Comparison of ENCODE assay signal across 8 mouse cellular contexts in the genomic region with DNA sequence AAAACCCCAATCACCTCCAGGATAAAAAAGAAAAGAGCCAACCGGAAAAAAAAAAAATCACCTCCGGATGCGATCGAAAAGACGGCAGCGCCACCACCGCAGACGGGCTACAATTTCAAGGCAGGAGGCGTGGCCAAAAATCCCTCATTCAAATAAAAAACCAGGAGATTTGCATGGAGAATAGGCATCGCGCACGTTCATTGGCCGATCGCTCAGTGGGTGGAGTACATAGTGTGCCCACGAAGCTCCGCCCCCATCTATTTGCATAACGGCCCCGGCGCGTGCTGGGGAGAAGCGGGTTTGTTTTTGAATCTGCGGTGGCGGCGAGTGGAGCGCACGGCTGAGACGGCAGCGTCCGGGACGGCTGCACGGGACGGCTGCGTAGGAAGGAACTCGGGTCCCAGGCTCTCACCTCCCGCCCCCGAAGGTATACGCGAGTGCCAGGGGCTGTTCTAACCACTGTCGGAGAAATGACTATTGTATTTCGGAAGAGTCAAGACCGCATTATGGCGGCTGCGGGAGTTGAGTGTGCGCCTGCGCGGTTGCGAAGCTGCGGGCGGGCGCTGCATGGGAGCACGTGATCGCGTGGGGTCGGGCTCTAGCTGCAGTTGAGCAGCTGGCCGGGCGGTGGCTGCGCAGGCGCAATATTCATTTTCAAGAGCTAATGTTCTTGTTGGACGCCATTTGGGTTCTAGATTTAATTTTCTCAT. TPM values are rescaled to one million over a fixed set of nuclear protein-coding genes. Genes with fewer than 3 reads are reported as not detected.
DNase-seq lines count a peak whose midpoint lies in the region; ATAC-seq lines count a peak whose summit lies in the region.

No protein-coding gene starts in this region.

- peak overlapping the region; percentile 98 for H3K27ac ChIP-seq in embryonic facial prominence, embryonic 10.5 days (replicated peaks)
- peak overlapping the region; percentile 98 for H3K27ac ChIP-seq in intestine, embryonic 16.5 days (ENCODE audit: low read length)

- peak; percentile 99 for ATAC-seq in intestine, embryonic 16.5 days

- WGBS in embryonic facial prominence, embryonic 10.5 days, result under 1% methylated on average over 59 of the region's 59 CpGs
- under 1% methylated on average over 59 of the region's 59 CpGs for WGBS in intestine, embryonic 16.5 days

- peak overlapping the region; percentile 79 for H3K9ac ChIP-seq in intestine, embryonic 16.5 days (ENCODE audit: low read depth, low read length)

- peaks cover 9% of the 10 kb centered on the region; the same call in 1 of the 2 replicates for H3K9me3 ChIP-seq in embryonic facial prominence, embryonic 10.5 days
- H3K9me3 ChIP-seq in intestine, embryonic 16.5 days (ENCODE audit: control insufficient read depth, low read length), result peaks cover 3% of the 10 kb centered on the region; the same call in 1 of the 2 replicates

- peak overlapping the region; percentile 43 for H3K4me2 ChIP-seq in intestine, embryonic 16.5 days (ENCODE audit: low read depth, low read length)

- intact Hi-C loops in left cerebral cortex, postnatal 25 days (cut with DNase I), result loop anchor here (1.0 to 2.0 kb wide), 3 partner anchors 32 to 96 kb away; no protein-coding TSS in a partner anchor

- DNase-seq in adrenal gland, postnatal 14 days, result peak; percentile 97
- DNase-seq in embryonic facial prominence, embryonic 10.5 days (ENCODE audit: low spot score), result peak; percentile 95
- peak; percentile 90 to 95 for DNase-seq in gastrocnemius, postnatal 4 days (ENCODE audit: low spot score in 2 of 2)
- DNase-seq in left cerebral cortex, postnatal 25 days (ENCODE audit: low spot score in 2 of 2), result peak; percentile 95 to 99
- peak; percentile 97 for DNase-seq in mesoderm, embryonic 11.5 days (ENCODE audit: low read depth, low spot score)
- peak; percentile 94 for DNase-seq in right cerebral cortex, postnatal 25 days
- DNase-seq in urinary bladder, postnatal 36 days (ENCODE audit: low spot score in 2 of 2), result peak; percentile 91 to 95

- peak overlapping the region; percentile 76 for H3K4me3 ChIP-seq in embryonic facial prominence, embryonic 10.5 days
- peak overlapping the region; percentile 75 for H3K4me3 ChIP-seq in intestine, embryonic 16.5 days (ENCODE audit: low read length)

- peaks cover 28% of the 10 kb centered on the region for H3K36me3 ChIP-seq in embryonic facial prominence, embryonic 10.5 days (replicated peaks)
- H3K36me3 ChIP-seq in intestine, embryonic 16.5 days (ENCODE audit: control insufficient read depth, insufficient read depth, low read length), result peaks cover 2% of the 10 kb centered on the region; the same call in 1 of the 2 replicates

- H3K27me3 ChIP-seq in embryonic facial prominence, embryonic 10.5 days (replicated peaks; ENCODE audit: low read depth, poor library complexity, severe bottlenecking), result no peaks in the 10 kb centered on the region
- no peaks in the 10 kb centered on the region for H3K27me3 ChIP-seq in intestine, embryonic 16.5 days (replicated peaks; ENCODE audit: control insufficient read depth, insufficient read depth, low read length)

- no peaks in the 10 kb centered on the region for H3K4me1 ChIP-seq in embryonic facial prominence, embryonic 10.5 days
- 0 out of 2 replicates have a peak, but pooled peaks cover 2% of the 10 kb centered on the region for H3K4me1 ChIP-seq in intestine, embryonic 16.5 days (ENCODE audit: control insufficient read depth, insufficient read depth, low read length)

RNA-seq across cellular contexts. Expression of a gene that starts 12.7 kb away (rescaled TPM):
- total RNA-seq in adrenal gland, postnatal 14 days (2021), result 82.0 and 103 TPM in 2 replicates
- polyA plus RNA-seq in embryonic facial prominence, embryonic 10.5 days (2016; fragmentation: Nextera tagmentation; extraction: Ambion mirVana), result 48.0 and 50.9 TPM in 2 replicates
- 100 to 1,000 TPM in 1 of 2 experiments, 10 to 100 TPM in 1; 85.1 to 102 TPM for total RNA-seq in gastrocnemius, postnatal 4 days (2021)
- polyA plus RNA-seq in intestine, embryonic 16.5 days (2015; fragmentation: Nextera tagmentation; extraction: Ambion mirVana), result 17.6 and 21.0 TPM in 2 replicates
- 100 to 1,000 TPM; 108 to 125 TPM for total RNA-seq in left cerebral cortex, postnatal 25 days (2021)

Comparison
In these comparisons a context has a peak if more than half of its experiments do, and no peak if none do; other contexts are left out.
1. Peak in every context shown above with its lines: DNase-seq, ATAC-seq, H3K4me3 ChIP-seq and H3K27ac ChIP-seq.